Mouse (Mus musculus): ENCODE data around the gene Ooep.
"Not testable (repeated sequence)": the region's sequence is repeated elsewhere in the genome, so short reads cannot be mapped to it uniquely, and the experiment has no call there.

The Ooep gene

GRCm38 (mm10) chr9:78354665-78355578 lies 23.6 kb downstream of the Ooep start:
- ChIA-PET CTCF (no interaction called here), POLR2A (interaction anchor here in 2 of 4 experiments (0.7 to 15.5 kb wide), 7 partner anchors 11 to 163 kb away, joined by 3 to 455 read pairs (median 4); partner anchors contain the start of genes Dppa5a (in 1 of the 2) and Ooep (in 1 of the 2))

- POLR2A ChIA-PET = interaction anchor here in 3 of 4 experiments (0.6 to 15.5 kb wide), 11 partner anchors 9 to 131 kb away, joined by 3 to 455 read pairs (median 4); partner anchors contain the start of genes Dppa5a (in 2 of the 3) and Ooep (in 1 of the 3)
Observed at GRCm38 (mm10) chr9:78351504-78352220, 26.9 kb downstream of the Ooep start.

GRCm38 (mm10) chr9:78350007-78350406 lies 28.5 kb downstream of the Ooep start:
- CTCF ChIA-PET = interaction anchor here in 1 of 4 experiments (1.3 kb wide), 1 partner anchor 19 kb away, joined by 6 read pairs; no protein-coding TSS in a partner anchor
- POLR2A ChIA-PET = interaction anchor here (0.5 to 15.5 kb wide), 12 partner anchors 11 to 777 kb away, joined by 3 to 455 read pairs (median 7); partner anchors contain the start of genes Dppa5a (in 1 of the 4) and Ooep (in 1 of the 4)

More at GRCm38 (mm10) chr9:78351504-78352220, 26.9 kb downstream of the Ooep start:
- CTCF ChIA-PET = interaction anchor here (0.5 to 1.3 kb wide), 4 partner anchors 9 to 35 kb away, joined by 3 to 5 read pairs (median 4); no protein-coding TSS in a partner anchor

GRCm38 (mm10) chr9:78349141-78349540 lies 29.4 kb downstream of the Ooep start:
- CTCF ChIA-PET = interaction anchor here in 2 of 4 experiments (1.3 kb wide), 2 partner anchors 11 to 18 kb away, joined by 3 to 6 read pairs; no protein-coding TSS in a partner anchor
- POLR2A ChIA-PET = interaction anchor here in 3 of 4 experiments (0.6 to 2.5 kb wide), 10 partner anchors 9 to 132 kb away, joined by 3 to 7 read pairs (median 4); partner anchors contain the start of gene Dppa5a (in 2 of the 3)

GRCm38 (mm10) chr9:78348206-78349004 lies 30.1 kb downstream of the Ooep start:
- POLR2A ChIA-PET = interaction anchor here in 3 of 4 experiments (0.6 to 2.5 kb wide), 12 partner anchors 9 to 133 kb away, joined by 3 to 7 read pairs (median 4); partner anchors contain the start of gene Dppa5a (in 2 of the 3)
- CTCF ChIA-PET = interaction anchor here in 1 of 4 experiments (1.3 kb wide), 1 partner anchor 10 kb away, joined by 3 read pairs; no protein-coding TSS in a partner anchor

- ChIA-PET POLR2A (no interaction called here), CTCF (no interaction called here)
Observed at GRCm38 (mm10) chr9:78347004-78347403, 31.5 kb downstream of the Ooep start.

GRCm38 (mm10) chr9:78345235-78345634 lies 33.3 kb downstream of the Ooep start:
- ChIA-PET POLR2A (interaction anchor here in 3 of 4 experiments (0.7 to 1.6 kb wide), 4 partner anchors 12 to 84 kb away, joined by 4 to 7 read pairs (median 4); no protein-coding TSS in a partner anchor), CTCF (interaction anchor here in 2 of 4 experiments (0.6 to 0.9 kb wide), 2 partner anchors 51 to 601 kb away, joined by 4 to 6 read pairs; no protein-coding TSS in a partner anchor)

- CTCF ChIA-PET = interaction anchor here in 2 of 4 experiments (0.6 to 1.2 kb wide), 2 partner anchors 42 to 47 kb away, joined by 3 to 5 read pairs; no protein-coding TSS in a partner anchor
- POLR2A ChIA-PET = interaction anchor here in 2 of 4 experiments (1.0 to 1.7 kb wide), 7 partner anchors 17 to 152 kb away, joined by 3 to 5 read pairs (median 3); no protein-coding TSS in a partner anchor
Observed at GRCm38 (mm10) chr9:78343055-78343454, 35.5 kb downstream of the Ooep start.

GRCm38 (mm10) chr9:78342494-78342893 lies 36.0 kb downstream of the Ooep start:
- CTCF ChIA-PET = interaction anchor here in 2 of 4 experiments (0.6 to 1.2 kb wide), 3 partner anchors 16 to 47 kb away, joined by 3 to 5 read pairs (median 3); no protein-coding TSS in a partner anchor
- POLR2A ChIA-PET = interaction anchor here in 2 of 4 experiments (0.9 to 1.7 kb wide), 7 partner anchors 14 to 151 kb away, joined by 3 to 5 read pairs (median 3); no protein-coding TSS in a partner anchor

GRCm38 (mm10) chr9:78340324-78340723 lies 38.2 kb downstream of the Ooep start:
- ChIA-PET POLR2A (interaction anchor here in 3 of 4 experiments (0.6 to 1.8 kb wide), 11 partner anchors 19 to 149 kb away, joined by 3 to 9 read pairs (median 4); partner anchors contain the start of gene Dppa5a (in 1 of the 3)), CTCF (interaction anchor here (0.6 to 1.8 kb wide), 31 partner anchors 9 to 227 kb away, joined by 3 to 29 read pairs (median 3); partner anchors contain the start of gene Ddx43 (in 1 of the 4))

- CTCF ChIA-PET = interaction anchor here in 1 of 4 experiments (0.5 kb wide), 1 partner anchor 93 kb away, joined by 3 read pairs; no protein-coding TSS in a partner anchor
- POLR2A ChIA-PET = not testable (repeated sequence)
Observed at GRCm38 (mm10) chr9:78337050-78337449, 41.5 kb downstream of the Ooep start.

GRCm38 (mm10) chr9:78327289-78327688 lies 51.2 kb downstream of the Ooep start, which contains the start of gene Omt2b:
Gene Omt2b (plus strand): TSS chr9:78327589.
- CTCF ChIA-PET = interaction anchor here in 1 of 4 experiments (0.6 kb wide), 1 partner anchor 210 kb away, joined by 7 read pairs; no protein-coding TSS in a partner anchor
- POLR2A ChIA-PET = not testable (repeated sequence)
